Mouse (Mus musculus): ENCODE measurements at regions not wholly inside any gene's neighbourhood (a gene's known extent, or its start where the extent isn't known, plus 50 kb on each side); places are given as distances from the start of the nearest gene placed in this dataset.

- Histone ChIP-seq H3K27ac (ENCODE audit: insufficient read depth, low read length) (no peak overlapping the region), H3K4me3 (ENCODE audit: insufficient read depth, low read length) (no peak overlapping the region)
- TF ChIP-seq POLR2A (IDR thresholded peaks at IDR 0.05; ENCODE audit: extremely low read depth, insufficient read depth, low read length) (no peak), CTCF (IDR thresholded peaks at IDR 0.05; ENCODE audit: extremely low read depth, insufficient read depth, low read length) (no peak)
Observed at GRCm38 (mm10) chr12:107677076-107677475, 188.6 kb downstream of the 3110018I06Rik start.

GRCm38 (mm10) chr12:107687447-107687846 lies 199.0 kb downstream of the 3110018I06Rik start:
- TF ChIP-seq CTCF (IDR thresholded peaks at IDR 0.05; ENCODE audit: extremely low read depth, insufficient read depth, low read length) (no peak), POLR2A (IDR thresholded peaks at IDR 0.05; ENCODE audit: extremely low read depth, insufficient read depth, low read length) (no peak)
- H3K4me3 ChIP-seq (ENCODE audit: insufficient read depth, low read length): no peak overlapping the region
- no peak overlapping the region for H3K27ac ChIP-seq (ENCODE audit: insufficient read depth, low read length)
- 0 out of 2 replicates have a peak, but pooled peaks cover 1% of the 10 kb centered on the region for H3K4me1 ChIP-seq (ENCODE audit: control insufficient read depth, insufficient read depth, low read length)

More at GRCm38 (mm10) chr12:107677076-107677475, 188.6 kb downstream of the 3110018I06Rik start:
- H3K4me1 ChIP-seq (ENCODE audit: control insufficient read depth, insufficient read depth, low read length): no peaks in the 10 kb centered on the region

GRCm38 (mm10) chr12:107689418-107689817 lies 201.0 kb downstream of the 3110018I06Rik start:
- TF ChIP-seq CTCF (IDR thresholded peaks at IDR 0.05; ENCODE audit: extremely low read depth, insufficient read depth, low read length) (no peak), POLR2A (IDR thresholded peaks at IDR 0.05; ENCODE audit: extremely low read depth, insufficient read depth, low read length) (no peak)
- 0 out of 2 replicates have a peak, but pooled peaks cover 1% of the 10 kb centered on the region for H3K4me1 ChIP-seq (ENCODE audit: control insufficient read depth, insufficient read depth, low read length)
- H3K4me3 ChIP-seq (ENCODE audit: insufficient read depth, low read length): no peak overlapping the region
- H3K27ac ChIP-seq (ENCODE audit: insufficient read depth, low read length): no peak overlapping the region

GRCm38 (mm10) chr12:107690061-107690460 lies 201.6 kb downstream of the 3110018I06Rik start:
- Histone ChIP-seq H3K4me1 (ENCODE audit: control insufficient read depth, insufficient read depth, low read length) (peaks cover 1% of the 10 kb centered on the region; the same call in 1 of the 2 replicates), H3K4me3 (ENCODE audit: insufficient read depth, low read length) (no peak overlapping the region), H3K27ac (ENCODE audit: insufficient read depth, low read length) (no peak overlapping the region)
- TF ChIP-seq CTCF (IDR thresholded peaks at IDR 0.05; ENCODE audit: extremely low read depth, insufficient read depth, low read length): no peak
- TF ChIP-seq POLR2A (IDR thresholded peaks at IDR 0.05; ENCODE audit: extremely low read depth, insufficient read depth, low read length): no peak

GRCm38 (mm10) chr12:107693693-107694092 lies 205.3 kb downstream of the 3110018I06Rik start:
- TF ChIP-seq POLR2A (IDR thresholded peaks at IDR 0.05; ENCODE audit: extremely low read depth, insufficient read depth, low read length) (no peak), CTCF (IDR thresholded peaks at IDR 0.05; ENCODE audit: extremely low read depth, insufficient read depth, low read length) (no peak)
- Histone ChIP-seq H3K27ac (ENCODE audit: insufficient read depth, low read length) (no peak overlapping the region), H3K4me3 (ENCODE audit: insufficient read depth, low read length) (no peak overlapping the region)

GRCm38 (mm10) chr12:107695014-107695413 lies 206.6 kb downstream of the 3110018I06Rik start:
- TF ChIP-seq CTCF (IDR thresholded peaks at IDR 0.05; ENCODE audit: extremely low read depth, insufficient read depth, low read length) (no peak), POLR2A (IDR thresholded peaks at IDR 0.05; ENCODE audit: extremely low read depth, insufficient read depth, low read length) (no peak)
- Histone ChIP-seq H3K4me3 (ENCODE audit: insufficient read depth, low read length) (no peak overlapping the region), H3K4me1 (ENCODE audit: control insufficient read depth, insufficient read depth, low read length) (peaks cover 1% of the 10 kb centered on the region; the same call in 1 of the 2 replicates), H3K27ac (ENCODE audit: insufficient read depth, low read length) (no peak overlapping the region)

More at GRCm38 (mm10) chr12:107693693-107694092, 205.3 kb downstream of the 3110018I06Rik start:
- H3K4me1 ChIP-seq (ENCODE audit: control insufficient read depth, insufficient read depth, low read length): peaks cover 1% of the 10 kb centered on the region; the same call in 1 of the 2 replicates

GRCm38 (mm10) chr12:107695438-107696267 lies 207.2 kb downstream of the 3110018I06Rik start:
- TF ChIP-seq CTCF (IDR thresholded peaks at IDR 0.05; ENCODE audit: extremely low read depth, insufficient read depth, low read length) (no peak), POLR2A (IDR thresholded peaks at IDR 0.05; ENCODE audit: extremely low read depth, insufficient read depth, low read length) (no peak)
- Histone ChIP-seq H3K4me3 (ENCODE audit: insufficient read depth, low read length) (no peak overlapping the region), H3K4me1 (ENCODE audit: control insufficient read depth, insufficient read depth, low read length) (peaks cover 1% of the 10 kb centered on the region; the same call in 1 of the 2 replicates), H3K27ac (ENCODE audit: insufficient read depth, low read length) (no peak overlapping the region)

GRCm38 (mm10) chr12:107700317-107700716 lies 211.9 kb downstream of the 3110018I06Rik start:
- H3K4me1 ChIP-seq (ENCODE audit: control insufficient read depth, insufficient read depth, low read length): no peaks in the 10 kb centered on the region
- no peak overlapping the region for H3K27ac ChIP-seq (ENCODE audit: insufficient read depth, low read length)
- H3K4me3 ChIP-seq (ENCODE audit: insufficient read depth, low read length): no peak overlapping the region
- TF ChIP-seq CTCF (IDR thresholded peaks at IDR 0.05; ENCODE audit: extremely low read depth, insufficient read depth, low read length) (no peak), POLR2A (IDR thresholded peaks at IDR 0.05; ENCODE audit: extremely low read depth, insufficient read depth, low read length) (no peak)

- Histone ChIP-seq H3K4me3 (ENCODE audit: insufficient read depth, low read length) (no peak overlapping the region), H3K27ac (ENCODE audit: insufficient read depth, low read length) (no peak overlapping the region), H3K4me1 (ENCODE audit: control insufficient read depth, insufficient read depth, low read length) (no peaks in the 10 kb centered on the region)
- no peak for TF ChIP-seq POLR2A (IDR thresholded peaks at IDR 0.05; ENCODE audit: extremely low read depth, insufficient read depth, low read length)
- no peak for TF ChIP-seq CTCF (IDR thresholded peaks at IDR 0.05; ENCODE audit: extremely low read depth, insufficient read depth, low read length)
Observed at GRCm38 (mm10) chr12:107700868-107701597, 212.6 kb downstream of the 3110018I06Rik start.

Measured in cortical plate, adult 2 months (tissue).